Mouse (Mus musculus) cerebellum, postnatal 14 days (tissue): ENCODE measurements around the gene Gtf3c4.
A peak's percentile ranks its signal among the peaks of the same experiment; 100 is the strongest.

Source experiments
- DNase-seq, 2 experiments: peaks; one replicate each; pipeline ENCODE4 v3.0.0; 2021; ENCODE audit warnings: mixed read lengths in 2 of 2

Gtf3c4 gene

GRCm38 (mm10) chr2:28840222-28840951 lies at the start of gene Gtf3c4, which contains the start of gene Ddx31:
Gene Gtf3c4, minus strand, starts transcription at chr2:28840360.
Gene Ddx31, plus strand, starts transcription at chr2:28840406.
- DNase-seq, result peak; percentile 96 to 97

DNA sequence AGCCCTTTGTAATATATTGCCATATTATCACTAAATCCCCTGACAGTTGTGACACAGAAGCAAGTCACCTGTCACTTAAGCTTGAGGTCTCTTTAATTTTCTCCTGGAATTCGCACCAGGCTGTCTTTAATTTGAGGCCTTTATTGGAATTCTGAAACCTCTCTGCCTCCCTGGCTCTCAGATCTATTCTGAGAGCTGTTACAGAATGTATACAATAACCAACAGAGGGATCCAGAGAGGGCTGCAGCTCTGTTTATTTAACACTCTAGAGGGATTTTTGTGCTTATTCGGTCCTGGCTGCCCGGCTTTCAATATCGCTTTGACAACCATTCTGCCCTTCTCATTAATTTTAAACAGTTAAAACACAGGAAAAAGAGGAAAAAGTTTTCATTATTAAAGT lies 44.8 kb upstream of the Gtf3c4 start:
- no peak for DNase-seq

GRCm38 (mm10) chr2:28882826-28883485 lies 42.8 kb upstream of the Gtf3c4 start:
- peak in 1 of 2 experiments; percentile 40 for DNase-seq

DNA sequence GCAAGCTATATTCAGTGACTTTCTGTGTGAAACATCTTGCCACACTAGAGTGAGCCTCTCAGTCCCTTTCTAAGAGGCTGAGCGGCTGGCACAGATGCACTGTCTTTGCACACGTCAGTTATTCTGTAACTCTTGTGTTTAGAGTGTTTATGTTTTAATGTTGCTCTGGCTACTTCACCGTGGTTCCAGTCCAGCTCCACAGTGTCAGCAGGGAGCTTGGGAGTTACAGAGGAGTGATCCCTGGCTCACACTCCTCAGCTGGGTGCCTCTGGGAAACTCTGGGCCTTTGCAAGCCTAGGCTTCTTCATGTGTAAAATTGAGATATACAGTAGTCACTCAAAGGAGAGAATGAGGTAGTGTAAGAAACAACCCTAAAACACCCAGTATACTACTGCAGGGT lies 41.9 kb upstream of the Gtf3c4 start:
- DNase-seq, result no peak

DNA sequence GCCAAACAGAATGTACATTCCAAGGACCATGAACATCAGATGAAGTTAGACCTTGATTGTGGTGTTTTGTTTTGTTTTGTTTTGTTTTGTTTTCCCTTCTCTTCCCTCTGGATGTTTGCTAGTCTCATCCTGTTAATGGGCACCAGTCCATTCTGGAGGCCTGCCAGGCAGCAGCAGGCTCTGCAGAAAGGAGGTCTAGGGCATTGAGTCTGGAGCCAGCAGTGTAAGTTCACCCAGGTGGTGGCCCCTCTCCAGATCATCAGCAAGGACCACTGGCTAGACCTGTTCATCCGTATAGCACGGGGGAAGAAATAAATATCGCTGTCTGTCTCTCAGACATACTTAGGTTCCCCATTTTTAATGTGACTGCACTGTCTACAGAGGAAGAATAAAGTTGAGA lies 41.1 kb upstream of the Gtf3c4 start:
- DNase-seq, result peak; percentile 72 to 85

GRCm38 (mm10) chr2:28875554-28875953 lies 35.4 kb upstream of the Gtf3c4 start:
- DNase-seq, result peak; percentile 50 to 51

DNA sequence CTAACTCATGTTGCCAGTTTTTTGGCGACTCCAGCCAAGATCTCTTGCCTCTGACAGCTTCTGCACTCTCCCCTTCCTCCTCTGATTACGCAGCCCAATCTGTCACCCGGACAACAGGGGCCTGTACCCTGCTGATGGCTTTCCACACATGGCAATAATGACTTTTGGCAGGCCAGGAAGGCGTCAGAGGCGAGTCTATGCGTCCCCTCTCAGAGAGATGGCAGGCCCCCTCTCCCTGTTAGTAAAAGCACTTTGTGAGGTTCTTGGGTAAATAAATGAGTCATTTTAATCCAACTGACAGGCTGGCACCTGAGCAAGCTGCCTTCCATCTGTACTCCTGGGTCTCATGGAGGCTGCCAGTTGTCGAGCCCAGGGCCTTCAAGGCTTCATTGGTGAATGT lies 27.3 kb upstream of the Gtf3c4 start:
- peak; percentile 86 to 90 for DNase-seq

DNA sequence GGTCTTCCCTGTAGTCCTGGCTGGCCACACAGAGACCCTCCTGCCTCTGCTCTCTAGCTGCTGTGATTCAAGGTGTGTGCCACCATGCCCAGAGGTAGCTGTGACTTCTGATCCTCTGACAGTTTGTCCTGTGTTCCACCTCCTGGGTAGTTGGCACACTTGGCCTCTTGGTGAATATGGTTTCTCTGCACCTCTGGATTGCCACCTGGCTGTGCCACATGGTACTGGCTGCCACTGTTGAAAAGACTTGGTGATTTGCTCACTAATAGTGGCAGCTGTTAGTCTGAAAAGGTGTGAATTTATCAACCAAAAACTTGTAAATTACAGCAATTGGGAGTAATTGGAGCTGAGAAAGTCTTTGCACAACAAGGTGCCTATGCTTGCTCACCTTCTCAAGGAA lies 23.7 kb upstream of the Gtf3c4 start:
- no peak for DNase-seq

DNA sequence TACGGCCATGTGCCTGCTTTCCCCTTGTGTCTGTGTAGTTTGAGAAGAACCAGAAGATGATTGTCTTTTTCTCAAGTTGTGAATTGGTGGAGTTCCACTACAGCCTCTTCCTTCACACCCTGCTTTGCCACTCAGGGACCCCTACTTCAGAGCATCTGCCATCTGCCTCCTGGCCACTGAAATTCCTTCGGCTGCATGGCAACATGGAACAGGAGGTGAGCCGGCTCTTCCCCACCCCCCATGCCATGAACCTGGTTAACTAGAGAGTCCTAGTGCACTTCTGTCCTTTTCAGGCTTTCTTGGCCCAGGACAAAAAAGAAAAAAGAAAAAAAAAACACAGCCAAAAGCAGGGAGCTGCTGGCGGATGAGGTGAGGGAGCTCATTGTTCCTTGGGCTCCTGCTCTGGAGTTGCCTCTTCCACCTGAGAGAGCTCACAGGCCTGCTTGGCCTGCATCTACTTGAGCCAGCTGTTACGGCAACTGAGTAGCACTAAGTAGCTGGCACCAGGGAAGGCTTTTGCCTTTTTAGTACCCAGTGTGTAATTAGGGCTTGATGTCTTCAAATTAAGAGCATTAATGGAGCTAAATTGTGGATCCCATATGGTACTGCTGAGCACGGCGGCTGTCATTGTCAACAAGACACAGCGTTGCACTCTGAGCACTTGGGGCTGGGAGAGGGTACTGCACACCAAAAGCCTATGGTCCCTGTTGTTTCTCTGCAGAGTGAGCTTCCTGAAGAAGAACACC lies 20.7 kb upstream of the Gtf3c4 start:
- DNase-seq, result peak; percentile 50 to 63

DNA sequence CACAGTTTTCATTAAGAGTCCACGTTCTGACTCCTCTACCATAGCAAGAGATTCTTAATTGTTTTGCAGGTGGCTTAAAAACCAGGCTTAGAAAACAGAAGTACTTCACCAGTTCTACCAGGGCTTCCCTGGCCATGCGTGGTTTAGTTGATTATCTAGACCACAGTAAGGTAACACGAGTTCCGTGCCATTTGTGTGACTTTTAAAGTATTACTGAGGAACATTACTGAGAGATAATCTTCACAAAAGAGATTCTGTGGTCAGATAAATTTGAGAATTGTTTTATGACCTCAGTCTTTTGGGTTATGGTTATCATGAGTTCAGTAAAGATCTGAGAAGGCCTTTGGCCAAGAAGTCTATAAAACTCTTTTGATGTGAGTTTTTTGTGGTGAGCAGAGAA lies 19.1 kb upstream of the Gtf3c4 start:
- DNase-seq, result no peak

DNA sequence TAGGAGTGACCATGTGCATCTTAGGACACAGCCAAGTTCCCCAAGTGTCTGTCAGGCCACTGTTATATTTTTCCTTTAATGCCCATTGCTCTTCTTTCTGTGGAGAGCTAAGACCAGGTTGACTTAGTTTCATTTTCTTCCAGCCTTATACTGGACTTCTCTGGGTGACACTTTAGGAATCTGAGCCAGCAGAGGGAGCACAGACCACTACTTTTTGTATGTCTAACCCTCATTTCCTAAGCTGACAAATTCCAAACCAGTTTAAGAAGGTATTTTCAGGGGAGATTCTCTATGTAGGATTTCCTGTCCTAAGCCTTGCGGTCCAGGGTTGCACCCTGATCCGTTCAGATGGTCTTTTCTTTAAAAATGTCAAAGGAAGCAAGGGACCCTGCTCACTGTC lies 15.6 kb upstream of the Gtf3c4 start:
- DNase-seq, result peak; percentile 54 to 59

GRCm38 (mm10) chr2:28852594-28852993 lies 12.4 kb upstream of the Gtf3c4 start:
- DNase-seq, result no peak

DNA sequence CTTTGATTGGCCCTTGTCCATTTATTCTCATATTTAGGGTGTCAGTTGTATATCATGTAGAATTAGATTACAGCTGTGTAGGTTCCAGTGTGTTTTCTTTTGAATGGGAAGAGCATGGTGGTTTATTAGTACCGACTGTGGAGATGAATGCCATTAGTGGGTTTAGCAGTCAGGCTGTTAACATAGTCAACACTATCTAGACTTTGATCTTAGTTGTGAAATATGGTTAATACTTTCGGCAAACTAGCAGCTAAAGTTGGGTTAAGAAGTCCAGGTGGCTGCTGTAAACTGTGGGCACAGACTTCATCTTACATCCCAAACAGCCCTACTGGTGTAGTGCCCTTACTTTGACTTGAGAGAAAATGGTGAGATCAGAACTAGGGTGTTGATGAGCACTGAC lies 8.7 kb upstream of the Gtf3c4 start:
- no peak for DNase-seq

DNA sequence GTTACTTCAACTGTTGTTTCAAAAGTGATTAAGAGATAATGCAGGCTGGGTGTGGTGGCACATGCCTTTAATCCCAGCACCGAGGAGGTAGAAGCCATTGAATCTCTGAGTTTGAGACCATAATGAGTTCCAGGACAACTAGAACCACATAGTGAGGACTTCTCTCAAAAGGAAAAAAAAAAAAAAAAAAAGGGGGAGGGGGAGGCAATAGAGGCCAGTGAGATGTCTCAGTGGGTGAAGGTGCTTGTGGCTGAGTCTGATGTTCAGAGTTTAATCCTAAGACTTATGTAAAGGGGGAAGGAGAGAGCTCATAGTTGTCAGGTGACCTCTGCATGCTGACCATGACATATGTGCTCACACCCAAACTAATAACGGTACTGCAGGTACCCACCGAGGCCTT lies 1.9 kb upstream of the Gtf3c4 start:
- no peak for DNase-seq

- DNase-seq, result no peak
Observed at GRCm38 (mm10) chr2:28839501-28840221, 499 bp downstream of the Gtf3c4 start.

- peak; percentile 68 to 73 for DNase-seq
Observed at GRCm38 (mm10) chr2:28836181-28836940, 3.8 kb downstream of the Gtf3c4 start.

DNA sequence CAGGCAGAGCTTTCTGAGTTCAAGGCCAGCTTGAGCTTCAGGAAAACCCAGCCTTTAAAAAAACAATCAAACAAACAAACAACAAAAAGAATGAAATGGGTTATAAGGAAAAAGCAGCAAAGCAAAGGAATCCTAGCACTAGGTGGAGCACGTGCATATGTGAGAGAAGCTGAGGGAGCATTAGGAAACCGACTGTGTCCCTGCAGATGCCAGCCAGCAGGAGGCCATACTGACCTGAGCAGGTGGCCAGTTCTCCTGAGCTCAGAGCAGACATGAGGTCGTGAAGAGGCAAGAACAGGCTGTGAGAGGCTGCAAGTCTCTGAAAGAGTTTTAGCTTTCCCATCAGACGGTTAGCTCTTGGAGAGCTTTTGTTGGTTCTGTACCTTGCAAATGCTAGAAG lies 10.9 kb downstream of the Gtf3c4 start:
- DNase-seq, result no peak

DNA sequence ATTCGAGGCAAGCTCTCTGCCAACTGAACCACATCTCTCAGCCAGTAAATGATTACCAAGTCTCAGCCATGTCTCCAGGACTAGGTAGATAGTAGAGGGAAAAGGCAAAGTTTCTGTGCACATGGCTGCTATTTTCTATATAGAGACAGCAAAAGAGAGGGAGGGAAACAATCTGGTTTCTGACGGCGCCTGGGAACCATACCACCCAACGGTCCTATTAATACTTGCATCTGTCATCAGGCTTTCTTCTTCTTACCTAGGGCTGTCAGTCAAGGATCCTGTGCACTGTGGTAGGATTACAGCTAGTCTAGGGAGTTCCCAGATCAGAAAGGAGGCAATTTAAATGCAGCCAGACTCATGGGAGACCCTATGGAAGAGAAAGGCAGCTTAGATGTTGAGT lies 21.3 kb downstream of the Gtf3c4 start:
- DNase-seq, result no peak

DNA sequence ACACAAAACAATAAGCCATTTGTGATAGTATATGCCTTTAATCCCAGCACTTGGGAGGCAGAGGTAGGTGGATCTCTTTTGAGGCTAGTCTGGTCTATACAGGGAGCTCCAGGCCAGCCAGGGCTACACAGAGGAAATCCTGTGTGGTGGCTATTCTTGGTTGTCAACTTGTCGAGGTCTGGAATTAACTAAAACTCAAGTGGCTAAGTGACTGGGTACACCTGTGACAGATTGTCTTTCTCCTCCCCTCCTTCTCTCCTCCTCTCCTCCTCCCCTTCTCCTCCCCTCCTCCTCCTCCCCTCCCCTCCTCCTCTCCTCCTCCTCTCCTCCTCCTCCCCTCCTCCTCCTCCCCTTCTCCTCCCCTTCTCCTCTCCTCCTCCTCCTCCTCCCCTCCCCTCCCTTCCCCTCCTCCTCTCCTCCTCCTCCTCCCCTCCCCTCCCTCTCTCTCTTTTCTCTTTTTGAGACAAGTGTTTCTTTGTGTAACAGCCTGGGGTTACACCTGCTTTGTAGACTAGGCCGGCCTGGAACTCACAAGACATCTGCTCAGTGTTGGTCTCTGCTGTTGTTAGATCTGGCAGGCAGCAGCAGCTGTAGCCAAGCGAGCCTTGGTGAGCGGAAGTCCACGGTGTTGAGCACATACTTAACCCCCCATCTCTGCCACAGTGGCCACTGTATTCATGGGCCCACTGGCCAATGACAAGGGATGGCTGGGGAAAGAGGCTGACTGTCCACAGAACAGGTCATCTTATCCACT lies 29.7 kb downstream of the Gtf3c4 start:
- no peak for DNase-seq

DNA sequence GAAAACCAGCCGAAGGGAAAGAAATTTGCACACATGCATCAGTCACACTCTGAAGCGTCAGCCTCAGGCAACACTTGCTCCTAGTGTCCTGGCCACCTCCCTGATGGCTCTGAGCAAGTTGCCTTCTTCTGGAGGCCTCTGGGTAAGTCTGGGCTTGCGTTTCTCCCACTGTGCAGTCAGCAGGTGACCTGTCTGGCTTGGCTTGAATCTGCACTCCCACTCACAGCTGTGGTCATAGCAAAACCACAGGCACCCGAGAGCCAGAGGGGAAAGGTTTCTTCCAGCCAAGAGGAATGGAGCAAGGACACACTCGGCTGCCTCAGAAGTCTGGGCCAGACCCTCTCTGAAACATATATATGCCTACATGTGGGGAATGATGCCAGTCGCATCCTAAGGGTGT lies 31.3 kb downstream of the Gtf3c4 start:
- DNase-seq, result no peak

- peak; percentile 61 to 71 for DNase-seq
Observed at GRCm38 (mm10) chr2:28803406-28803805, 36.8 kb downstream of the Gtf3c4 start.

DNA sequence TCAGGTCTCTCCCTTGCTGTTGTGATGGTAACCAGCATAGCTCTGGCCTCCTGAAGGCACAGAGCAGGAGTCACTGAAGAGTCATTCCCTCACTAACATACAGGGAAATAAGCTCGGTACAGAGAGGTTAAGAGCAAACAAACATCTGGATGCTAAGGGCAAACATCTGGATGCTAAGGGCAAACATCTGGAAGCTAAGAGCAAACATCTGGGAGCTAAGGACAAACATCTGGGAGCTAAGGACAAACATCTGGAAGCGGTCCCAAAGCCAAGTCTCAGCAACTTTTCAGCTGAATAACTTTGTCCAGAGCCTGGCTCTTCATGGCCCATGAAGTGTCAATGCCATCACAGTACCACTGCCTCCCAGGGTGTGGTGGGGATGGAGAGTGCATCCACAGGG lies 40.6 kb downstream of the Gtf3c4 start:
- no peak for DNase-seq
